Mouse (Mus musculus) neutrophil, adult 5-6 weeks (primary cell): ENCODE data around the gene Tnrc6b. TPM values are rescaled to one million over a fixed set of nuclear protein-coding genes. Genes with fewer than 3 reads are reported as not detected.

Experiments used
- ATAC-seq: fragments of 151-379, 151-347 bp; 2 replicates; pipeline ENCODE4 v1.8.0; 2017; ENCODE audit warnings: mild to moderate bottlenecking, moderate TSS enrichment; ENCODE audit not compliant: insufficient number of reproducible peaks, poor library complexity, low FRiP score, severe bottlenecking; ENCODE audit errors: extremely low read depth
- total RNA-seq: library from RNA; stranded (forward); fragments of 200-1000 nt; gene quantifications from 2 replicates; pipeline ENCODE4 v1.2.3, GENCODE M21; 2017

Gene Tnrc6b
- 133 and 164 TPM in 2 replicates for total RNA-seq

GRCm38 (mm10) chr15:80710608-80711363, at the start of gene Tnrc6b:
Gene Tnrc6b (plus strand): TSS chr15:80711313.
- ATAC-seq: peak; percentile 94

- ATAC-seq: no peak
Observed at GRCm38 (mm10) chr15:80664444-80664843, 46.7 kb upstream of the Tnrc6b start.

- peak; percentile 65 for ATAC-seq
Observed at GRCm38 (mm10) chr15:80671295-80672252, 39.5 kb upstream of the Tnrc6b start, which contains the start of gene Fam83f. Gene Fam83f (plus strand): TSS chr15:80671847.

- ATAC-seq: no peak
Observed at GRCm38 (mm10) chr15:80672810-80673209, 38.3 kb upstream of the Tnrc6b start.

- no peak for ATAC-seq
Observed at GRCm38 (mm10) chr15:80673337-80674095, 37.6 kb upstream of the Tnrc6b start.

- no peak for ATAC-seq
Observed at GRCm38 (mm10) chr15:80674700-80675099, 36.4 kb upstream of the Tnrc6b start.

GRCm38 (mm10) chr15:80679515-80680215, 31.4 kb upstream of the Tnrc6b start:
- no peak for ATAC-seq

GRCm38 (mm10) chr15:80680347-80681030, 30.6 kb upstream of the Tnrc6b start:
- ATAC-seq: no peak

GRCm38 (mm10) chr15:80681466-80681881, 29.6 kb upstream of the Tnrc6b start:
- ATAC-seq: peak; percentile 57

GRCm38 (mm10) chr15:80682343-80682742, 28.8 kb upstream of the Tnrc6b start:
- ATAC-seq: no peak

GRCm38 (mm10) chr15:80683151-80683550, 28.0 kb upstream of the Tnrc6b start:
- no peak for ATAC-seq

GRCm38 (mm10) chr15:80683990-80684389, 27.1 kb upstream of the Tnrc6b start:
- no peak for ATAC-seq

- ATAC-seq: no peak
Observed at GRCm38 (mm10) chr15:80684786-80685602, 26.1 kb upstream of the Tnrc6b start.

GRCm38 (mm10) chr15:80685603-80685895, 25.6 kb upstream of the Tnrc6b start:
- ATAC-seq: no peak

- ATAC-seq: no peak
Observed at GRCm38 (mm10) chr15:80688536-80688935, 22.6 kb upstream of the Tnrc6b start.

GRCm38 (mm10) chr15:80693492-80693891, 17.6 kb upstream of the Tnrc6b start:
- ATAC-seq: no peak

- ATAC-seq: peak; percentile 43
Observed at GRCm38 (mm10) chr15:80694125-80694910, 16.8 kb upstream of the Tnrc6b start.
